Mouse (Mus musculus): ENCODE data around the gene Gprc5a.

DNA sequence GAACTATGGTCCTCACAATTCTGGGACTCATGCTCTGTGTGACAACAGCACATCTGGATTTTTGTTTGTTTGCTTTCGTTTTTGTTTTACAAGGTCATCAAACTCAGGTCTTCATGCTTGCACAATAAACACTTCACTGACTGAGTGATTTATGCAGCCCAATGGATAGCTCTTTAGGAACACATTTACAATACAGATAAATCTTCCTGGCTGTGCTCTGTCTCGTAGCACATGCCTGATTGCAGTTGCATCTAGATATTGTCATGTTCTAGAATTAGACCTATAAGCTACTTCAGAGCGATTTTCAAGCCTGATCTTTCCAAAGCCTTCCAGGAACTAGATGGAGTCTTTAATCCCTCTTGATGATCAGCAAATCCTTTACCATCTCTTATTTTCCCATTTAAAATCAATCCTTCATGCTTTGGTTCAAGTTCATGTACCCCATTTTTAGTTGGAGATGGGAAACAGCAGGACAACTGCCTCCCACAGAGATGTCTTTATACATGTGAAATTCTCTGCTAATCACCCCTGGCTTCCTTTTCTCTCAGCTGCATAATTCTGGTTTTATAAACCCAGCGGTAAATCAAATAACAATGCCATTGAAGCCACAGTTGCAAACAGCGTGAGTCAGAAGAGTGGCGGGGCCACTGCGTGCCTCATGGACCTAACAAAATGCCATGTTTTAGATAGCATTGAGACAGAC is 47.1 kb downstream of the Gprc5a start:
- no peak for TF ChIP-seq CTCF (IDR thresholded peaks at IDR 0.05; ENCODE audit: insufficient read depth, low read length)
- TF ChIP-seq POLR2A (IDR thresholded peaks at IDR 0.05; ENCODE audit: borderline replicate concordance, extremely low read depth, low read depth, low read length): no peak
